Mouse (Mus musculus) spleen, adult 2 months (tissue): ENCODE data around the gene Vasn. TPM values are rescaled to one million over a fixed set of nuclear protein-coding genes. Genes with fewer than 3 reads are reported as not detected.

ENCODE experiments used
- DNase-seq, 2 experiments: peaks; one replicate each; pipeline versions ENCODE4 v3.0.0 to v3.0.0-alpha.2; 2012 to 2021; ENCODE audit warnings: low spot score in 2 of 2, low read depth in 1 of 2
- H3K27ac ChIP-seq: fragments of 200-500 bp; 2 replicates; pipeline ENCODE4 v1.5.1; 2012; ENCODE audit warnings: low read length, inconsistent platforms; ENCODE audit not compliant: insufficient read depth
- H3K27me3 ChIP-seq: fragments of 200-500 bp; 2 replicates; pipeline ENCODE4 v1.6.1; 2012; ENCODE audit warnings: mild to moderate bottlenecking, moderate library complexity, low read length, inconsistent platforms; ENCODE audit not compliant: control insufficient read depth, insufficient read depth
- H3K36me3 ChIP-seq: fragments of 200-500 bp; 2 replicates; pipeline ENCODE4 v1.6.1; 2012; ENCODE audit warnings: mild to moderate bottlenecking, low read length, inconsistent platforms; ENCODE audit not compliant: control insufficient read depth, insufficient read depth
- H3K4me1 ChIP-seq: fragments of 200-500 bp; 2 replicates; pipeline ENCODE4 v1.6.1; 2011; ENCODE audit warnings: inconsistent platforms; ENCODE audit not compliant: control insufficient read depth, insufficient read depth, insufficient read length
- H3K4me3 ChIP-seq: fragments of 200-500 bp; 2 replicates; pipeline ENCODE4 v1.5.1; 2011; ENCODE audit warnings: mild to moderate bottlenecking, inconsistent platforms; ENCODE audit not compliant: insufficient read depth, insufficient read length; ENCODE audit errors: extremely low read depth
- CTCF ChIP-seq: fragments of 200-500 bp; IDR thresholded peaks from 2 replicates; pipeline ENCODE4 v1.5.1; 2011; ENCODE audit warnings: mild to moderate bottlenecking, inconsistent platforms; ENCODE audit not compliant: insufficient read depth, insufficient read length, insufficient replicate concordance; ENCODE audit errors: extremely low read depth
- POLR2A ChIP-seq: fragments of 200-500 bp; IDR thresholded peaks from 2 replicates; pipeline ENCODE4 v1.6.1; 2011; ENCODE audit warnings: low read depth, low read length, inconsistent platforms
- WGBS: fragments of 180-500 bp; shearing (Covaris S2); methylation state at CpG from one replicate; pipeline ENCODE4 v1.1.7; 2018; 5-methylcytosine and 5-hydroxymethylcytosine counted together
- polyA plus RNA-seq: library from polyadenylated mRNA; depleted of rRNA; stranded (reverse); fragments of >200 nt; gene quantifications from 2 replicates; pipeline ENCODE4 v1.2.3, GENCODE M21; 2012

Gene Vasn
- polyA plus RNA-seq, 1 experiment = 23.6 TPM

- peaks cover 51% of the 10 kb centered on the region for H3K36me3 ChIP-seq
- 86% methylated on average over 4 of the region's 4 CpGs for WGBS
- H3K27ac ChIP-seq = peak overlapping the region; percentile 3; the same call in 1 of the 2 replicates
- TF ChIP-seq POLR2A (no peak), CTCF (no peak)
- no peak for DNase-seq
- H3K4me1 ChIP-seq = no peaks in the 10 kb centered on the region
- H3K4me3 ChIP-seq = no peak overlapping the region
- no peaks in the 10 kb centered on the region for H3K27me3 ChIP-seq
These were observed 15.6 kb downstream of the Vasn start for GRCm38 (mm10) chr16:4655251-4655734.

GRCm38 (mm10) chr16:4655764-4656570, 16.2 kb downstream of the Vasn start:
- peak overlapping the region; percentile 26; the same call in 1 of the 2 replicates for H3K27ac ChIP-seq
- no peak overlapping the region for H3K4me3 ChIP-seq
- WGBS = 69% methylated on average over 11 of the region's 11 CpGs
- no peak for DNase-seq
- no peaks in the 10 kb centered on the region for H3K4me1 ChIP-seq
- no peaks in the 10 kb centered on the region for H3K27me3 ChIP-seq
- TF ChIP-seq CTCF (no peak), POLR2A (no peak)
- H3K36me3 ChIP-seq = peaks cover 49% of the 10 kb centered on the region

DNA sequence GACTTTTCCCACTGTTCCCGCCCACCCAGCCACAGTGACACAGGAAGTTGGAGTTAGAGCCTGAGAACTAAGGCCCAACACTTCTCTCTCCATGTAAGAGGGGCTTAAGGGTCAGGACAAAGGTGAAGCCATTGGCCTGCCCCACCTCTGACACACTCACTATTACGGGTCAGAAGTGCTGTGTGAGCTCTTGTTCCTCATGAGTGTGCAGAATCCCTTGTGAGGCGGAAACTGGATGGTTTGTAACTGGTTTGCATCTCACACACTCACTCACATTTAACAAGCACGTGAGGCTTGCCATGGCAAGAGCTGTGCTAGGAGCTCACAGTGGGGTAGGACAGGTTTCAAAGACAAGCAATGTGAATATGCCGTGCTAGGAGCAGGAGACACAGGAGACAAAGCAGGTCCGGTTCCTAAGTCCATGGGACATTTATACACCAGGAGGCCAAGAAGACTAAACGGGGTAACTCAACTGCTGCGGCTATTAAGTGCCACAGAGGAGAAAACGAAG, 16.9 kb downstream of the Vasn start:
- Histone ChIP-seq H3K4me1 (no peaks in the 10 kb centered on the region), H3K36me3 (peaks cover 50% of the 10 kb centered on the region), H3K27ac (0 out of 2 replicates have a peak overlapping the region, but pooled peaks have one; percentile 26), H3K27me3 (no peaks in the 10 kb centered on the region), H3K4me3 (no peak overlapping the region)
- WGBS = 89% methylated on average over 9 of the region's 9 CpGs
- TF ChIP-seq CTCF (no peak), POLR2A (no peak)
- no peak for DNase-seq

DNA sequence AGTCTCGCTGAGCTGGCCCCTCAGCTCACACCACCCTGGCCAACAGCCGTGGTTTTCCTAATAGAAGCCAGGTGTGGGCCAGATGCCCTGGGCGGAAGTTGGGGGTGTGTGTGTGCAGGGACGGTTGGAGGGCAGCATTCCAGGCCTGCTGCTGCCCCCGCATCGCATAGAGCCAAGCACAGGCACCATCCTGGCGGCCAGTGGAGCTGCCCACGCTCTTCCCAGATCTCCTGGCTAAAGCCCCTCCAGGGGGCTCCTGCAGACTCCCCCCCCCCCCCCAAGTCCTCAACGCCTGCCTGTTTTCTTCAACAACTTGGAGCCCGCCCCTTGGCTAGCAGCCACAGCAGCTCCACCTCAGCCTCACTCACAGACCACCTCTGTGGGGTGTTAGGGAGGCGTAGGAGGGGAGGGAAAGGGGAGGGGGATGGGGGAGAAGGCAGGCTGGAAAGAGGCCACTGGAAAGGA, 19.1 kb downstream of the Vasn start:
- H3K27me3 ChIP-seq = no peaks in the 10 kb centered on the region
- 52% methylated on average over 11 of the region's 11 CpGs for WGBS
- peak overlapping the region; percentile 9; the same call in 1 of the 2 replicates for H3K27ac ChIP-seq
- no peak overlapping the region for H3K4me3 ChIP-seq
- H3K36me3 ChIP-seq = peaks cover 39% of the 10 kb centered on the region
- no peak for TF ChIP-seq POLR2A
- TF ChIP-seq CTCF = no peak
- no peak for DNase-seq
- H3K4me1 ChIP-seq = no peaks in the 10 kb centered on the region

- H3K36me3 ChIP-seq = peaks cover 36% of the 10 kb centered on the region
- H3K4me3 ChIP-seq = no peak overlapping the region
- WGBS = 77% methylated on average over 2 of the region's 2 CpGs
- no peaks in the 10 kb centered on the region for H3K27me3 ChIP-seq
- no peak for DNase-seq
- no peaks in the 10 kb centered on the region for H3K4me1 ChIP-seq
- TF ChIP-seq POLR2A = no peak
- TF ChIP-seq CTCF = no peak
- H3K27ac ChIP-seq = no peak overlapping the region
These were observed 19.6 kb downstream of the Vasn start for GRCm38 (mm10) chr16:4659326-4659725.

- H3K27me3 ChIP-seq = no peaks in the 10 kb centered on the region
- H3K4me3 ChIP-seq = no peak overlapping the region
- peaks cover 27% of the 10 kb centered on the region for H3K36me3 ChIP-seq
- no peak for DNase-seq
- H3K27ac ChIP-seq = no peak overlapping the region
- TF ChIP-seq CTCF (no peak), POLR2A (no peak)
- H3K4me1 ChIP-seq = no peaks in the 10 kb centered on the region
- WGBS = 89% methylated on average over 2 of the region's 2 CpGs
These were observed 21.9 kb downstream of the Vasn start for GRCm38 (mm10) chr16:4661605-4662004.
